Mouse (Mus musculus) kidney, embryonic 15.5 days (tissue): ENCODE data around the gene Dhx8. TPM values are rescaled to one million over a fixed set of nuclear protein-coding genes. Genes with fewer than 3 reads are reported as not detected.
A peak's percentile ranks its signal among the peaks of the same experiment; 100 is the strongest.

Source experiments
- ATAC-seq: fragments of 200-750 bp; cut with Nextera tagmentation; replicated peaks from 2 replicates; pipeline ENCODE4 v1.8.0; 2017; ENCODE audit warnings: moderate TSS enrichment; ENCODE audit not compliant: low FRiP score
- H3K27ac ChIP-seq: fragments of 300-500 bp; sonication (generic); 2 replicates; pipeline ENCODE4 v1.5.1; 2015; ENCODE audit warnings: mild to moderate bottlenecking, inconsistent platforms
- H3K27me3 ChIP-seq: fragments of 300-500 bp; sonication (generic); 2 replicates; pipeline ENCODE4 v1.6.1; 2015; ENCODE audit warnings: inconsistent platforms
- H3K36me3 ChIP-seq: fragments of 300-500 bp; sonication (generic); 2 replicates; pipeline ENCODE4 v1.6.1; 2015; ENCODE audit warnings: inconsistent platforms
- H3K4me1 ChIP-seq: fragments of 300-500 bp; sonication (generic); 2 replicates; pipeline ENCODE4 v1.6.1; 2015; ENCODE audit warnings: inconsistent platforms
- H3K4me2 ChIP-seq: fragments of 300-500 bp; sonication (generic); 2 replicates; pipeline ENCODE4 v1.6.1; 2015; ENCODE audit warnings: moderate library complexity, mild to moderate bottlenecking, inconsistent platforms
- H3K4me3 ChIP-seq: fragments of 300-500 bp; sonication (generic); replicated peaks from 2 replicates; pipeline ENCODE4 v1.5.1; 2015; ENCODE audit warnings: mild to moderate bottlenecking, inconsistent platforms
- H3K9ac ChIP-seq: fragments of 300-500 bp; sonication (generic); 2 replicates; pipeline ENCODE4 v1.6.1; 2015; ENCODE audit warnings: mild to moderate bottlenecking, inconsistent platforms
- H3K9me3 ChIP-seq: fragments of 300-500 bp; sonication (generic); replicated peaks from 2 replicates; pipeline ENCODE4 v1.6.1; 2016; ENCODE audit warnings: inconsistent platforms
- WGBS: fragments of 180-500 bp; shearing (Covaris S2); methylation state at CpG from one replicate; pipeline ENCODE4 v1.1.7; 2015; ENCODE audit warnings: mixed read lengths; 5-methylcytosine and 5-hydroxymethylcytosine counted together
- polyA plus RNA-seq: library from polyadenylated mRNA; unstranded; fragments of >200 nt; fragmentation: Nextera tagmentation; extraction: Ambion mirVana; gene quantifications from 2 replicates; pipeline ENCODE4 v1.2.1, GENCODE M21; 2015

Gene Dhx8
- polyA plus RNA-seq, 1 experiment from 2014 or later, result 32.3 TPM

GRCm38 (mm10) chr11:101758431-101758830 is 25.7 kb downstream of the Dhx8 start:
- H3K27ac ChIP-seq, result no peak overlapping the region
- H3K9ac ChIP-seq, result no peak overlapping the region
- H3K4me2 ChIP-seq, result no peak overlapping the region
- H3K9me3 ChIP-seq, result no peaks in the 10 kb centered on the region
- WGBS, result 81% methylated on average over 5 of the region's 5 CpGs
- H3K4me1 ChIP-seq, result no peaks in the 10 kb centered on the region
- H3K36me3 ChIP-seq, result peaks cover 95% of the 10 kb centered on the region
- no peak overlapping the region for H3K4me3 ChIP-seq
- H3K27me3 ChIP-seq, result no peaks in the 10 kb centered on the region
- ATAC-seq, result no peak

- H3K27me3 ChIP-seq, result no peaks in the 10 kb centered on the region
- ATAC-seq, result no peak
- WGBS, result 98% methylated on average over 3 of the region's 3 CpGs
- H3K27ac ChIP-seq, result no peak overlapping the region
- H3K36me3 ChIP-seq, result peaks cover 94% of the 10 kb centered on the region
- H3K4me2 ChIP-seq, result no peak overlapping the region
- no peaks in the 10 kb centered on the region for H3K4me1 ChIP-seq
- H3K9me3 ChIP-seq, result no peaks in the 10 kb centered on the region
- no peak overlapping the region for H3K9ac ChIP-seq
- no peak overlapping the region for H3K4me3 ChIP-seq
Observed at GRCm38 (mm10) chr11:101759530-101759929, 26.8 kb downstream of the Dhx8 start.

GRCm38 (mm10) chr11:101763723-101764122 is 31.0 kb downstream of the Dhx8 start:
- WGBS, result 42% methylated on average over 7 of the region's 7 CpGs
- 0 out of 2 replicates have a peak, but pooled peaks have one; percentile 29 for ATAC-seq

GRCm38 (mm10) chr11:101764546-101764945 is 31.8 kb downstream of the Dhx8 start:
- H3K27me3 ChIP-seq, result no peaks in the 10 kb centered on the region
- H3K27ac ChIP-seq, result no peak overlapping the region
- H3K4me1 ChIP-seq, result no peaks in the 10 kb centered on the region
- H3K4me2 ChIP-seq, result no peak overlapping the region
- no peaks in the 10 kb centered on the region for H3K9me3 ChIP-seq
- 88% methylated on average over 8 of the region's 8 CpGs for WGBS
- H3K9ac ChIP-seq, result no peak overlapping the region
- H3K4me3 ChIP-seq, result no peak overlapping the region
- ATAC-seq, result no peak
- H3K36me3 ChIP-seq, result peaks cover 94% of the 10 kb centered on the region

More at GRCm38 (mm10) chr11:101763723-101764122, 31.0 kb downstream of the Dhx8 start:
- Histone ChIP-seq H3K4me1 (no peaks in the 10 kb centered on the region), H3K27ac (no peak overlapping the region), H3K36me3 (peaks cover 94% of the 10 kb centered on the region), H3K9me3 (no peaks in the 10 kb centered on the region), H3K4me2 (no peak overlapping the region), H3K27me3 (no peaks in the 10 kb centered on the region), H3K4me3 (no peak overlapping the region), H3K9ac (no peak overlapping the region)

GRCm38 (mm10) chr11:101767326-101767725 is 34.6 kb downstream of the Dhx8 start:
- Histone ChIP-seq H3K9ac (no peak overlapping the region), H3K27ac (no peak overlapping the region), H3K4me1 (peaks cover 15% of the 10 kb centered on the region), H3K27me3 (no peaks in the 10 kb centered on the region), H3K9me3 (no peaks in the 10 kb centered on the region), H3K4me2 (no peak overlapping the region), H3K36me3 (peaks cover 81% of the 10 kb centered on the region), H3K4me3 (no peak overlapping the region)
- no peak for ATAC-seq
- WGBS, result 71% methylated on average over 5 of the region's 5 CpGs

- 85% methylated on average over 6 of the region's 6 CpGs for WGBS
- Histone ChIP-seq H3K4me2 (no peak overlapping the region), H3K9ac (no peak overlapping the region), H3K27ac (no peak overlapping the region), H3K4me1 (peaks cover 28% of the 10 kb centered on the region), H3K27me3 (no peaks in the 10 kb centered on the region), H3K36me3 (peaks cover 69% of the 10 kb centered on the region), H3K9me3 (no peaks in the 10 kb centered on the region), H3K4me3 (no peak overlapping the region)
- ATAC-seq, result no peak
Observed at GRCm38 (mm10) chr11:101768721-101769120, 36.0 kb downstream of the Dhx8 start.

GRCm38 (mm10) chr11:101770266-101770665 is 37.5 kb downstream of the Dhx8 start:
- 91% methylated on average over 12 of the region's 12 CpGs for WGBS

GRCm38 (mm10) chr11:101772027-101772426 is 39.3 kb downstream of the Dhx8 start:
- Histone ChIP-seq H3K4me2 (peak overlapping the region; percentile 61), H3K9ac (no peak overlapping the region), H3K9me3 (no peaks in the 10 kb centered on the region), H3K27me3 (no peaks in the 10 kb centered on the region), H3K4me3 (peak overlapping the region; percentile 31), H3K4me1 (peaks cover 30% of the 10 kb centered on the region), H3K27ac (peak overlapping the region; percentile 87), H3K36me3 (peaks cover 48% of the 10 kb centered on the region)
- ATAC-seq, result peak; percentile 19
- WGBS, result 8% methylated on average over 5 of the region's 5 CpGs

More at GRCm38 (mm10) chr11:101770266-101770665, 37.5 kb downstream of the Dhx8 start:
- no peak overlapping the region for H3K27ac ChIP-seq
- ATAC-seq, result no peak
- H3K36me3 ChIP-seq, result peaks cover 58% of the 10 kb centered on the region
- H3K4me3 ChIP-seq, result no peak overlapping the region
- H3K9me3 ChIP-seq, result no peaks in the 10 kb centered on the region
- H3K4me2 ChIP-seq, result no peak overlapping the region
- no peak overlapping the region for H3K9ac ChIP-seq
- H3K27me3 ChIP-seq, result no peaks in the 10 kb centered on the region
- H3K4me1 ChIP-seq, result peaks cover 30% of the 10 kb centered on the region

GRCm38 (mm10) chr11:101772449-101772848 is 39.7 kb downstream of the Dhx8 start:
- Histone ChIP-seq H3K4me2 (peak overlapping the region; percentile 61), H3K9ac (no peak overlapping the region), H3K27ac (peak overlapping the region; percentile 87), H3K4me1 (peaks cover 30% of the 10 kb centered on the region), H3K9me3 (no peaks in the 10 kb centered on the region), H3K27me3 (no peaks in the 10 kb centered on the region), H3K4me3 (peak overlapping the region; percentile 31), H3K36me3 (peaks cover 44% of the 10 kb centered on the region)
- ATAC-seq, result peak; percentile 90
- under 1% methylated on average over 16 of the region's 16 CpGs for WGBS

GRCm38 (mm10) chr11:101776846-101777245 is 44.1 kb downstream of the Dhx8 start:
- ATAC-seq, result no peak
- H3K4me1 ChIP-seq, result peaks cover 46% of the 10 kb centered on the region

GRCm38 (mm10) chr11:101783135-101783534 is 50.4 kb downstream of the Dhx8 start:
- Histone ChIP-seq H3K4me2 (peak overlapping the region; percentile 96), H3K9ac (no peak overlapping the region), H3K9me3 (no peaks in the 10 kb centered on the region), H3K4me3 (peak overlapping the region; percentile 62), H3K4me1 (peaks cover 70% of the 10 kb centered on the region), H3K36me3 (no peaks in the 10 kb centered on the region), H3K27ac (no peak overlapping the region), H3K27me3 (peaks cover 60% of the 10 kb centered on the region)
- WGBS, result 29% methylated on average over 1 of the region's 1 CpGs
- ATAC-seq, result no peak

More at GRCm38 (mm10) chr11:101776846-101777245, 44.1 kb downstream of the Dhx8 start:
- no peak overlapping the region for H3K4me2 ChIP-seq
- no peak overlapping the region for H3K27ac ChIP-seq
- H3K4me3 ChIP-seq, result no peak overlapping the region
- H3K27me3 ChIP-seq, result peaks cover 13% of the 10 kb centered on the region; the same call in 1 of the 2 replicates
- H3K9me3 ChIP-seq, result no peaks in the 10 kb centered on the region
- peaks cover 11% of the 10 kb centered on the region; the same call in 1 of the 2 replicates for H3K36me3 ChIP-seq
- no peak overlapping the region for H3K9ac ChIP-seq
- WGBS, result 75% methylated on average over 4 of the region's 4 CpGs

GRCm38 (mm10) chr11:101783584-101783983 is 50.9 kb downstream of the Dhx8 start:
- Histone ChIP-seq H3K4me1 (peaks cover 73% of the 10 kb centered on the region), H3K9ac (peak overlapping the region; percentile 63), H3K27me3 (peaks cover 65% of the 10 kb centered on the region), H3K27ac (peak overlapping the region; percentile 96), H3K36me3 (no peaks in the 10 kb centered on the region), H3K4me3 (peak overlapping the region; percentile 62), H3K9me3 (no peaks in the 10 kb centered on the region), H3K4me2 (peak overlapping the region; percentile 96)
- 11% methylated on average over 9 of the region's 9 CpGs for WGBS
- ATAC-seq, result no peak

GRCm38 (mm10) chr11:101784072-101784471 is 51.4 kb downstream of the Dhx8 start:
- Histone ChIP-seq H3K27ac (peak overlapping the region; percentile 96), H3K4me1 (peaks cover 71% of the 10 kb centered on the region), H3K9ac (peak overlapping the region; percentile 63), H3K4me2 (peak overlapping the region; percentile 96), H3K9me3 (no peaks in the 10 kb centered on the region), H3K36me3 (no peaks in the 10 kb centered on the region), H3K4me3 (peak overlapping the region; percentile 62), H3K27me3 (peaks cover 67% of the 10 kb centered on the region)
- no peak; the same call in 1 of the 2 replicates for ATAC-seq
- under 1% methylated on average over 19 of the region's 19 CpGs for WGBS
